Mouse (Mus musculus): ENCODE data around the gene Svs1. TPM values are rescaled to one million over a fixed set of nuclear protein-coding genes. Genes with fewer than 3 reads are reported as not detected.

Gene Svs1
- total RNA-seq, 2 experiments from 2014 or later = not detected

- no peak for DNase-seq (ENCODE audit: low spot score in 2 of 2)
Observed at GRCm38 (mm10) chr6:49009665-49010064, 23.0 kb downstream of the Svs1 start.

- no peak for DNase-seq (ENCODE audit: low spot score in 2 of 2)
Observed at GRCm38 (mm10) chr6:49011191-49011590, 24.5 kb downstream of the Svs1 start.

GRCm38 (mm10) chr6:49013023-49013422 lies 26.4 kb downstream of the Svs1 start:
- no peak for DNase-seq (ENCODE audit: low spot score in 2 of 2)

- DNase-seq (ENCODE audit: low spot score in 2 of 2) = no peak
Observed at GRCm38 (mm10) chr6:49013458-49013857, 26.8 kb downstream of the Svs1 start.

GRCm38 (mm10) chr6:49017150-49017549 lies 30.5 kb downstream of the Svs1 start:
- no peak for DNase-seq (ENCODE audit: low spot score in 2 of 2)

- DNase-seq (ENCODE audit: low spot score in 2 of 2) = no peak
Observed at GRCm38 (mm10) chr6:49019341-49019740, 32.7 kb downstream of the Svs1 start.

GRCm38 (mm10) chr6:49021141-49022012 lies 34.7 kb downstream of the Svs1 start:
- DNase-seq (ENCODE audit: low spot score in 2 of 2) = peak; percentile 52 to 69

- no peak for DNase-seq (ENCODE audit: low spot score in 2 of 2)
Observed at GRCm38 (mm10) chr6:49022384-49022783, 35.7 kb downstream of the Svs1 start.

GRCm38 (mm10) chr6:49023315-49023714 lies 36.7 kb downstream of the Svs1 start:
- no peak for DNase-seq (ENCODE audit: low spot score in 2 of 2)

GRCm38 (mm10) chr6:49025290-49025689 lies 38.6 kb downstream of the Svs1 start:
- DNase-seq (ENCODE audit: low spot score in 2 of 2) = no peak

GRCm38 (mm10) chr6:49026496-49026895 lies 39.8 kb downstream of the Svs1 start:
- no peak for DNase-seq (ENCODE audit: low spot score in 2 of 2)

- no peak for DNase-seq (ENCODE audit: low spot score in 2 of 2)
Observed at GRCm38 (mm10) chr6:49028019-49028418, 41.4 kb downstream of the Svs1 start.

- no peak for DNase-seq (ENCODE audit: low spot score in 2 of 2)
Observed at GRCm38 (mm10) chr6:49028708-49029107, 42.0 kb downstream of the Svs1 start.

- no peak for DNase-seq (ENCODE audit: low spot score in 2 of 2)
Observed at GRCm38 (mm10) chr6:49031230-49031629, 44.6 kb downstream of the Svs1 start.

GRCm38 (mm10) chr6:49032783-49033182 lies 46.1 kb downstream of the Svs1 start:
- peak in 1 of 2 experiments; percentile 46 for DNase-seq (ENCODE audit: low spot score in 2 of 2)

- no peak for DNase-seq (ENCODE audit: low spot score in 2 of 2)
Observed at GRCm38 (mm10) chr6:49036275-49037267, 49.9 kb downstream of the Svs1 start, which contains the start of gene Gpnmb. Gene Gpnmb, plus strand, starts transcription at chr6:49036546.

GRCm38 (mm10) chr6:49037268-49037662 lies 50.6 kb downstream of the Svs1 start:
- DNase-seq (ENCODE audit: low spot score in 2 of 2) = no peak

- DNase-seq (ENCODE audit: low spot score in 2 of 2) = peak in 1 of 2 experiments; percentile 72
Observed at GRCm38 (mm10) chr6:49039470-49040180, 53.0 kb downstream of the Svs1 start.
